Mouse (Mus musculus): ENCODE measurements at regions not wholly inside any gene's neighbourhood (a gene's known extent, or its start where the extent isn't known, plus 50 kb on each side); places are given as distances from the start of the nearest gene placed in this dataset.

DNA sequence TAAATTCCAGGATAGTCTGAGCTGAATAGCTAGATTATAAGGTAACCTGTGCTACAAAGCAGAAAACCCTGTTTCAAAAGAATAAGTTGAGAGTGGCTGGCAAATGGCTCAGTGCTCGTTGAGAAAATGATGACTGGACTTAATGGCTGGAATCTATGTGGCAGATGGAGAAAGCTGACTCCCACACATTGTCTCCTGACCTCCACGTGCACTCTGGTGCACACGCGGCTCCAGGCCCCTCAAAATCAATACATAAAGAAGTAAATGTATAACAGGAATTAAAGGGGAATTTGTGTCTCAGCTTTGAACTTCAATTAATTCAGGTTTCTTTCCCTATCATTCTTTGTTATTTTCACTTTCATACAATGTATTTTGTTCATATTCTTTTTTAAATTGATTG, 162.2 kb upstream of the Rxylt1 start:
- TF ChIP-seq USF1 (IDR thresholded peaks at IDR 0.05; ENCODE audit: low read depth, low read length), result no peak
- TF ChIP-seq TCF12 (IDR thresholded peaks at IDR 0.05; ENCODE audit: low read depth, low read length), result no peak
- no peak for TF ChIP-seq CTCF (conservative IDR thresholded peaks at IDR 0.05 in 1 of 2, IDR thresholded peaks at IDR 0.05 in 1 of 2; ENCODE audit: low read depth in 2 of 2, low read length in 2 of 2)
- TF ChIP-seq CHD2 (IDR thresholded peaks at IDR 0.05; ENCODE audit: low read length), result no peak
- TF ChIP-seq POLR2A (IDR thresholded peaks at IDR 0.05; ENCODE audit: low read depth, low read length), result no peak
- TF ChIP-seq MAX (IDR thresholded peaks at IDR 0.05; ENCODE audit: low read length), result no peak
- no peak for TF ChIP-seq EP300 (IDR thresholded peaks at IDR 0.05; ENCODE audit: low read length)
- no peak for TF ChIP-seq KAT2A (IDR thresholded peaks at IDR 0.05; ENCODE audit: insufficient replicate concordance, low read length)
- no peak for TF ChIP-seq SIN3A (IDR thresholded peaks at IDR 0.05; ENCODE audit: low read length)
- no peak for TF ChIP-seq HCFC1 (IDR thresholded peaks at IDR 0.05; ENCODE audit: low read depth, low read length)
- no peak for TF ChIP-seq E2F4 (IDR thresholded peaks at IDR 0.05; ENCODE audit: insufficient replicate concordance, low read depth, low read length)
- TF ChIP-seq MXI1 (IDR thresholded peaks at IDR 0.05; ENCODE audit: low read depth, low read length), result no peak
- no peak for TF ChIP-seq NRF1 (IDR thresholded peaks at IDR 0.05; ENCODE audit: low read depth, low read length)
- no peak for TF ChIP-seq CHD1 (IDR thresholded peaks at IDR 0.05; ENCODE audit: low read depth, low read length)
